Mouse (Mus musculus): ENCODE measurements at regions not wholly inside any gene's neighbourhood (a gene's known extent, or its start where the extent isn't known, plus 50 kb on each side); places are given as distances from the start of the nearest gene placed in this dataset.

DNA sequence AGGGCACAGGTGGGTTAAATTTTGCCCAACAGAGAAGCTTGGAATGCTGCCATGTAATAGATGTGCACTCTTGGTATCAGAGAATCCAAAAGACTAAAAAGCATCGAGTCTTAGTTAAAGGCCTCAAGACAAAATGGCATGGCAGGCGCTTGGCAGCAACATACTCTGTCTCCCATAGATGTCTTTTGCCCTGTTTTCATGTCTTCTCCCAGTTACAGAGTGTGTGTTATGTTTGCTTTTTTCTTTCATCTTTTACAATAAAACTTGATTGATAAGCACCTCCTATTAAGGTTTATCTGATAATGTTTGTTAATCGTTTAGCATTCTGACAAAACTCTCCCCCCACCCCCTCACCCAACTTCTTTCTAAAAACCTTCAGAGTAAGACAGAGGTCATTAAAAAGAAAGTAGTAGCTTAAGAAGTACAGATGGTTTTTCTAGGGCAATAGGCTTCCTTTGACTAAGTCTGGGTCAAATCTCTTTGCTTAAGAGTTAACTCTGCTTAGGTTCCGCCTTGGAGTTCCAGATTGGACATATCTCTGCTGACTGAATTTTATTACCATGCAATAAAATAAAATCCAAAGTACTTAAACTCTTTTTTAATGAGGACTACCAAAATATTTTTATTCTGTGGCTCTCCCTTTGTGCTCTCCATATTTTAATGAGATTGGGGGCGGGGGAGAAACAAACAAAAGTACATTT lies 252.9 kb upstream of the Zeb2 start:
- no peak for DNase-seq (ENCODE audit: extremely low spot score, low spot score)

- DNase-seq (ENCODE audit: extremely low spot score, low spot score), result no peak
Measured at GRCm38 (mm10) chr2:45369432-45369831, 252.2 kb upstream of the Zeb2 start.

GRCm38 (mm10) chr2:45367436-45368193 lies 250.4 kb upstream of the Zeb2 start:
- no peak for DNase-seq (ENCODE audit: extremely low spot score, low spot score)

- DNase-seq (ENCODE audit: extremely low spot score, low spot score), result no peak
Measured at GRCm38 (mm10) chr2:45357266-45357665, 240.1 kb upstream of the Zeb2 start.

- no peak for DNase-seq (ENCODE audit: extremely low spot score, low spot score)
Measured at GRCm38 (mm10) chr2:45356558-45357170, 239.5 kb upstream of the Zeb2 start.

- DNase-seq (ENCODE audit: extremely low spot score, low spot score), result no peak
Measured at GRCm38 (mm10) chr2:45356021-45356420, 238.8 kb upstream of the Zeb2 start.

GRCm38 (mm10) chr2:45351529-45352133 lies 234.4 kb upstream of the Zeb2 start:
- no peak for DNase-seq (ENCODE audit: extremely low spot score, low spot score)

- no peak for DNase-seq (ENCODE audit: extremely low spot score, low spot score)
Measured at GRCm38 (mm10) chr2:45346358-45346757, 229.2 kb upstream of the Zeb2 start.

GRCm38 (mm10) chr2:45339866-45340265 lies 222.7 kb upstream of the Zeb2 start:
- DNase-seq (ENCODE audit: extremely low spot score, low spot score), result no peak

GRCm38 (mm10) chr2:45338809-45339208 lies 221.6 kb upstream of the Zeb2 start:
- no peak for DNase-seq (ENCODE audit: extremely low spot score, low spot score)

- DNase-seq (ENCODE audit: extremely low spot score, low spot score), result no peak
Measured at GRCm38 (mm10) chr2:45316945-45317565, 199.9 kb upstream of the Zeb2 start.

DNA sequence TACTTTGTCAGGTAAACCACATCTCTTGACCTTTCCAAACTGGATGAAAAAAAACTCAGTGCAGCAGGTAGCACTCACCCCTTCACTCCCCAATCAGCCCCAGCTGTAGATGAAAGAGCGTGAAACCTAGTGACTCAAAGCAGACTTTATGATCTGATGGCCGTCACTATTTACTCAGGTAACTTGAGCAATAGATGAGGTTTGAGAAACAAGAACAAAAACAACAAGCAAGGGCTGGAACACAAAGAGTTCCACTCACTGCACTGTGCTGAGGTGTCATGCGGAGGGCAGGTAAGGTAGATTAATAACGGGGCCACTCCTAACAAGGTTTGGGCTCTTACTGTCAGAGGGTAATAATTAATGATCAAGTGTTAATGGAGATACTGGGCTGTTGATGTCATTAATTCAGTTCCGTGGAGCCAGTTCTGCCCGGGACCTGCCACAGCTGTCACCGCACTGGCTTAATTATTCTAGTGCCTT lies 170.4 kb upstream of the Zeb2 start:
- DNase-seq (ENCODE audit: extremely low spot score, low spot score), result no peak

DNA sequence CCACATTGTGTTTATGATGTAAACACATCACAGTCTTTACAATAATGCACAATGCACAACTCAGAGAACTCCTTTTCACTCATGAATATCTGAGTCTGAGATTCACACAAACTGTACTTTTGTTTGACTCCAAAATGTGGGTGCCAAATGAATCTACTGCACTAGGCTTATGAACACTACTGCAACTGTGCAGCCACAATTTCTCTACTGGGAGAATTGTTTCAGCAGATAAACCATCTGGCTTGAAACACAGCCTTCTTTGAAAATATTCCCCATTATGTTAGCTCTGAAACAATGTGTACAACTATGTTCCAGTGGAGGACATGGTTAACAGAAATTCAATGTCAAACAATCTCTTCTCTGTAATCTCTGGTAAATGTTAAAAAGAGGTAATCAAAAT lies 166.6 kb upstream of the Zeb2 start:
- no peak for DNase-seq (ENCODE audit: extremely low spot score, low spot score)

DNA sequence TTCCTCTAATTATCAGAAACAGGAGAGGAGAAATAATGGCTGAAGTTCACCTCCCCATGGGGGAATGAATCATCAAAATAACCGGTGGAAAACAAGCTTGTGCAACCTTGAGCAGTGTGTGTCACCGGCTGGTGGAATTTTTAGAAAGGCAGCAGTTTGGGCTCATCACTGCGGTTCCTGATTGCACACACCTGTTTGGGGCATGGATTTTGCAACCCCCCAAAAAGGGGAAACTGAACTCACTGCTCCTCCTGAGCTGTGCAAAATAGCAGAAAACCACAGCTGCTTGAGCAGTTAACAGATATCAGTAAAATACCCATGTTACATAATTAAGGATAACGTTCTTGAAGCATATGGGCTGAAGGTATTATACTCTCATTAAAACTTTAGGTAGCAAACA lies 162.3 kb upstream of the Zeb2 start:
- DNase-seq (ENCODE audit: extremely low spot score, low spot score), result no peak

- no peak for DNase-seq (ENCODE audit: extremely low spot score, low spot score)
Measured at GRCm38 (mm10) chr2:45277602-45278001, 160.4 kb upstream of the Zeb2 start.

DNA sequence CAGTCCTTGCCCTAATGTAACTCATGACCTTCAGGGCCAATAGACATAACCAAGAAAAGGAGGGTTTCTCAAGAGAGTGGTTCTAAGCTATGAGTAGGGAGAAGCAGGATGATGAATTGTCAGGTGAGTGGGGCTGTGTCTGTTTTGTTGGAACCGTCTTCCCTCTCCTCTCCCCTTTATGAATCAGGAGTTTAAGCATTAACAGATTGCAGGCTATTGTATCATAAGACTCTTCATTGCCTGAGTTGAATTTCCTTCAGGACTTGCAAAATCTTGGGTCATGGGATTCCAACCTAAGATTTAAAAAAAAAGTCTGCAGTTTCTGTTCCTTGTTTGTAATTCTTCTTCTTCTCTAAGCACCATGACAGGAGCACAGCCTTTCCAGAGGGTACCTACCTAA lies 159.5 kb upstream of the Zeb2 start:
- DNase-seq (ENCODE audit: extremely low spot score, low spot score), result no peak

DNA sequence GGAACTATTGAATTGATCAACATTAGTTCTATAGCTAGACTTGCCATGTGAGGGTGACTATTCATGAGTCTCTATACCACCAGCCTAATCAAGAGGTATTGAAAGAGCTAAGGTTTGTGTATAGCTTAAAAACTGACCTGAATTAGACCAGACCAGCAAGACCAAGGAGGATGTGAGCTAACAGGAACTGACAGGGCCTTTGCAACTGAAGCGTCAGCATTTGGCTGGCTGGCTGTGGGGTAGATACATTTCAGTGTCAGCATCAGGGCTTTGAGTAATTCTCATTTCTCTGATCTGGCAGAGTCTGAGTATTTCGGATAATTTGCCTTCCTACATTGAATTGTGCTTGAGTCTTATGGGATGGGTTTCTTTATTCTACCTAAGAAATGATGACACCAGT lies 152.8 kb upstream of the Zeb2 start:
- DNase-seq (ENCODE audit: extremely low spot score, low spot score), result no peak

DNA sequence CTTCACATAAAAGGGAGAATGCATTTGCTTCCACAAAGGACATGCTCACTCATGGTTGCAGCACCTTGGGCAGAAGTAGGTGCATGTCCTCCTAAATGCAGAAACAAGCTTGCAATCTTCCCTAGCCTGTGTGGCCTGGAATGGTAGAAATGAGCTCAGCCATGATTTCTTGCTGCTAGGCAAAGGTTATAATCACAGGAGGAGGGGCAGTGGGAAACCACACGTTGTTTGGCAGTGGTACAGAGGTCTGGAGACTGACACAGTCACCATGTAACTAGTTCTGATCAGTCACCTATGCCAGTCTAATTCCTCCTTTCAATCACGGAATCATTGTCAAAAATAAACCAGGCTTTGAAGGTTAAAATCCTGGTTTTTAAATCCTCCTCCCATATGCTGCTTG lies 148.6 kb upstream of the Zeb2 start:
- DNase-seq (ENCODE audit: extremely low spot score, low spot score), result no peak

GRCm38 (mm10) chr2:45261949-45262348 lies 144.8 kb upstream of the Zeb2 start:
- DNase-seq (ENCODE audit: extremely low spot score, low spot score), result no peak

GRCm38 (mm10) chr2:45258897-45259296 lies 141.7 kb upstream of the Zeb2 start:
- no peak for DNase-seq (ENCODE audit: extremely low spot score, low spot score)

GRCm38 (mm10) chr2:45256373-45256772 lies 139.2 kb upstream of the Zeb2 start:
- no peak for DNase-seq (ENCODE audit: extremely low spot score, low spot score)

DNA sequence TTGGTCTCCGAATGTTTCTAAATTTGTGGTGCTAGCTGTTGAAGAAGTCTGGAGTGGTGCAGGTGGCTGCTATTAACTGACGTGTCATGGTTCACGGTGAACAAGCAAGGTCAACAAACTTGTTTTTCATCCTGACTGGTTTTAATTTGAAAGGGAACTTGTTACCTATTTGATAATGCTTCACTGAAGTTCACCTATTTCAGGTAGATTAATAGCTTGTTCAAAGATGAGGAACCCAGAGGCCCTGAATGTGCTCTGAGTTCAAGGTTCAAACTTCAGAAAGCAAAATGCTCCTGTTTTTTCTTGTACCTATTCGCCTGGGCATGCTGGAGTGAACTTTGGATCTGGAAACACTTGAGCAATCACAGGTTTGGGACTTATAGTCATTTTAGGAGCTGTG lies 136.7 kb upstream of the Zeb2 start:
- no peak for DNase-seq (ENCODE audit: extremely low spot score, low spot score)

Measured in neural tube, embryonic 10.5 days (tissue).